Mouse (Mus musculus) liver, embryonic 14.5 days (tissue): ENCODE measurements around the gene Ngef.

Source experiments
- CTCF ChIP-seq: IDR thresholded peaks from 2 replicates; pipeline ENCODE4 v1.5.1; 2016; ENCODE audit warnings: antibody characterized with exemption, low read depth, control low read depth
- EP300 ChIP-seq: IDR thresholded peaks from 2 replicates; pipeline ENCODE4 v1.6.1; 2016; ENCODE audit warnings: antibody characterized with exemption, low read depth

DNA sequence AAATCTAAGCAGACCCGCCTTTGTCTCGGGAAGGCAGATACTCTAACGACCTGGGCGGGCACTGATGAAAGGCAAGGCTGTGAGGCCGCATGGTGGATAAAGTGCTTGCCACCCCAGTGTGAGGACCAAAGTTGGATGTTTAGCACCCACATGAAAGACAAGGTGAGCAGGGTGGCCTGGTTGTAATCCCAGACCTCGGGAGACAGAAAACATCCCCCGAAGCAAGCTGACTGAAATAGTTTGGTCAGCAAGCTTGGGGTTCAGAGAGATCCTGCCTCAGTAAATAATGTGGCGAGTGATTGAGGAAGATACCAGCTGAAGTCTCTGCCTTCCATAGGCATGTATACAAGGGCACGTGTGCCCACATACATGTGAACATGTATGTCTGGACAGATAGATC is 106.2 kb downstream of the Ngef start:
- TF ChIP-seq CTCF: no peak
- TF ChIP-seq EP300: no peak
